Mouse (Mus musculus): Measurements from ENCODE around the gene Gm45716.
"Not testable (repeated sequence)": the region's sequence is repeated elsewhere in the genome, so short reads cannot be mapped to it uniquely, and the experiment has no call there.

Gene Gm45716

GRCm38 (mm10) chr11:90251923-90252322 is 64.4 kb downstream of the Gm45716 start:
- DNase-seq: no peak

GRCm38 (mm10) chr11:90252366-90252765 is 64.9 kb downstream of the Gm45716 start:
- no peak for DNase-seq

- DNase-seq: no peak
These were observed 67.1 kb downstream of the Gm45716 start for GRCm38 (mm10) chr11:90254536-90254935.

GRCm38 (mm10) chr11:90255687-90256086 is 68.2 kb downstream of the Gm45716 start:
- DNase-seq: no peak

- no peak for DNase-seq
These were observed 69.5 kb downstream of the Gm45716 start for GRCm38 (mm10) chr11:90256833-90257525.

GRCm38 (mm10) chr11:90258321-90258927 is 70.9 kb downstream of the Gm45716 start:
- no peak for DNase-seq

- DNase-seq: no peak
These were observed 71.6 kb downstream of the Gm45716 start for GRCm38 (mm10) chr11:90259071-90259470.

GRCm38 (mm10) chr11:90259826-90260225 is 72.3 kb downstream of the Gm45716 start:
- no peak for DNase-seq

- no peak for DNase-seq
These were observed 76.7 kb downstream of the Gm45716 start for GRCm38 (mm10) chr11:90264180-90264579.

- DNase-seq: no peak
These were observed 78.1 kb downstream of the Gm45716 start for GRCm38 (mm10) chr11:90265581-90265980.

- DNase-seq: peak; percentile 27 to 79
These were observed 81.5 kb downstream of the Gm45716 start for GRCm38 (mm10) chr11:90268934-90269333.

- peak; percentile 45 to 63 for DNase-seq
These were observed 82.1 kb downstream of the Gm45716 start for GRCm38 (mm10) chr11:90269398-90270123.

GRCm38 (mm10) chr11:90270132-90270877 is 82.8 kb downstream of the Gm45716 start:
- DNase-seq: no peak

GRCm38 (mm10) chr11:90274187-90274586 is 86.7 kb downstream of the Gm45716 start:
- DNase-seq: no peak

- peak in 1 of 2 experiments; percentile 42 for DNase-seq
These were observed 88.2 kb downstream of the Gm45716 start for GRCm38 (mm10) chr11:90275663-90276062.

- no peak for DNase-seq
These were observed 88.7 kb downstream of the Gm45716 start for GRCm38 (mm10) chr11:90276150-90276549.

GRCm38 (mm10) chr11:90276561-90276960 is 89.1 kb downstream of the Gm45716 start:
- no peak for DNase-seq

- DNase-seq: no peak
These were observed 92.6 kb downstream of the Gm45716 start for GRCm38 (mm10) chr11:90280069-90280468.

- not testable (repeated sequence) for DNase-seq
These were observed 94.5 kb downstream of the Gm45716 start for GRCm38 (mm10) chr11:90281943-90282342.

GRCm38 (mm10) chr11:90283159-90283558 is 95.7 kb downstream of the Gm45716 start:
- DNase-seq: no peak

- DNase-seq: no peak
These were observed 96.1 kb downstream of the Gm45716 start for GRCm38 (mm10) chr11:90283601-90284000.

- DNase-seq: no peak
These were observed 96.6 kb downstream of the Gm45716 start for GRCm38 (mm10) chr11:90284079-90284478.

- no peak for DNase-seq
These were observed 97.1 kb downstream of the Gm45716 start for GRCm38 (mm10) chr11:90284623-90285022.
